Mouse (Mus musculus): ENCODE measurements at regions not wholly inside any gene's neighbourhood (a gene's known extent, or its start where the extent isn't known, plus 50 kb on each side); places are given as distances from the start of the nearest gene placed in this dataset.

DNA sequence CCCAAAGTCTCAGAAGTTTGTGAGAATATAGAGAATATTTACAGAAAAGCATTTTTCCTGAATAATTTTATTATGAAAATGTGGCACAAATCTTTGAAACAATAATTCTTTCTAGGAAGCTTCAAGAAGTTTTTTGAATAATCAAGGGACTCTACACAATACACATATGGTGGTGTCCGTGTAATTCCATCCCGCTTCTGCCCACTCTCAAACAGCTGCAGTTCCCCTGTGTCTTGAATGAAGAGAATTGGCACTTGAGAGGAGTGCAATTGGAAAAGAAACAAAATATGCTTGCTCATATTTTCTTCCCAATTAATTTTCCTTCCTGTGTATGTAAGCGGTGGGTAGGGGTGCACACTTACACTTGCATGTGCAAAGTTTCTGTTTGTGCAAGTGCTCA, 805.7 kb upstream of the Tbl1xr1 start:
- Histone ChIP-seq H3K36me3 (ENCODE audit: control insufficient read depth, insufficient read depth, low read length) (no peaks in the 10 kb centered on the region), H3K4me3 (ENCODE audit: insufficient read depth, low read depth, low read length) (no peak overlapping the region), H3K27me3 (replicated peaks; ENCODE audit: control insufficient read depth, insufficient read depth, low read length) (no peaks in the 10 kb centered on the region), H3K4me1 (ENCODE audit: control insufficient read depth, insufficient read depth, low read length) (no peaks in the 10 kb centered on the region), H3K27ac (ENCODE audit: insufficient read depth, low read depth, low read length) (no peak overlapping the region)
- WGBS, result 90% methylated on average over 3 of the region's 3 CpGs
- DNase-seq, result no peak
- TF ChIP-seq CTCF (conservative IDR thresholded peaks at IDR 0.05; ENCODE audit: insufficient read depth, insufficient read length, low read depth, low read length), result no peak
- TF ChIP-seq POLR2A (IDR thresholded peaks at IDR 0.05; ENCODE audit: low read depth, low read length), result no peak

DNA sequence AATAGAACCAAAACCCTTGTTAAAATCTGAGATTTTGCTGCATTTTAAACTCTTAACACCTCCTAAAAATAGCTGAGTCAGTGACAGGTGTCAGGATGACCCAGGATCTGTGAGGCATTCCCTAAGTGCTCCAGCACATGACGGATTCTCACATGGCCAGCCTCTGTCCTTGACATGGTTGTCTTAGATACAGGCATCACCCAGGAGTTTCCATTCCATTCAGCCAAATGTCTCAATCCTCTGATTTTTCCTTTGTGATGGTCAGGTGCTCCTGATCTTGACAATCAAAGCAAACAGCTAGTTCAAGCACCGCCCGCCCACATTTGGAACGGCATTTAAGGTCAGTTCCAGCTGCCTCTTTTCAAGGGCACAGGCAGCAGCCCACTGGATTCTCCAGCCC, 804.2 kb upstream of the Tbl1xr1 start:
- Histone ChIP-seq H3K36me3 (ENCODE audit: control insufficient read depth, insufficient read depth, low read length) (no peaks in the 10 kb centered on the region), H3K4me1 (ENCODE audit: control insufficient read depth, insufficient read depth, low read length) (no peaks in the 10 kb centered on the region), H3K4me3 (ENCODE audit: insufficient read depth, low read depth, low read length) (no peak overlapping the region), H3K27ac (ENCODE audit: insufficient read depth, low read depth, low read length) (no peak overlapping the region), H3K27me3 (replicated peaks; ENCODE audit: control insufficient read depth, insufficient read depth, low read length) (no peaks in the 10 kb centered on the region)
- 85% methylated on average over 4 of the region's 4 CpGs for WGBS
- DNase-seq, result no peak
- no peak for TF ChIP-seq CTCF (conservative IDR thresholded peaks at IDR 0.05; ENCODE audit: insufficient read depth, insufficient read length, low read depth, low read length)
- TF ChIP-seq POLR2A (IDR thresholded peaks at IDR 0.05; ENCODE audit: low read depth, low read length), result no peak

DNA sequence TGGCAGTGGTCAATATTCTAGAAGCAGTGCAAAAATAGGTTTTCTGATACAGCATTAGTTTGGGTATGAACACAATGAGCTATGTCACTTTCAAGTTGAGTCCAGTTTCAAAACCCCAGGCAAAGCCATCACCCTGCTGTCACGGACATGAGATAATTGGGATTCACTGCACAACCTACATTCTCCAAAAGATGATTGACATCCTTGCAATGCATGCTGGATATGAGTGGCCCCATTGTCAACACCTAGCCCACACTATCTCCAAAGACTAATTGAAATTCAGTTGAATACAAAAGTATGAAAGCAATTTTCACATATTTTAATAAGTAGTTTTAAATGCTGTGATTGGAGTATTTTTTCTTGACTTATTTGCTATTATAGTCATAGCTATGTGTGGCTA, 783.7 kb upstream of the Tbl1xr1 start:
- H3K4me3 ChIP-seq (ENCODE audit: insufficient read depth, low read depth, low read length), result no peak overlapping the region
- no peak for DNase-seq
- H3K27ac ChIP-seq (ENCODE audit: insufficient read depth, low read depth, low read length), result no peak overlapping the region
- H3K36me3 ChIP-seq (ENCODE audit: control insufficient read depth, insufficient read depth, low read length), result no peaks in the 10 kb centered on the region
- no peak for TF ChIP-seq CTCF (conservative IDR thresholded peaks at IDR 0.05; ENCODE audit: insufficient read depth, insufficient read length, low read depth, low read length)
- no peak for TF ChIP-seq POLR2A (IDR thresholded peaks at IDR 0.05; ENCODE audit: low read depth, low read length)
- no peaks in the 10 kb centered on the region for H3K4me1 ChIP-seq (ENCODE audit: control insufficient read depth, insufficient read depth, low read length)
- WGBS, result 92% methylated on average over 1 of the region's 1 CpGs
- no peaks in the 10 kb centered on the region for H3K27me3 ChIP-seq (replicated peaks; ENCODE audit: control insufficient read depth, insufficient read depth, low read length)

DNA sequence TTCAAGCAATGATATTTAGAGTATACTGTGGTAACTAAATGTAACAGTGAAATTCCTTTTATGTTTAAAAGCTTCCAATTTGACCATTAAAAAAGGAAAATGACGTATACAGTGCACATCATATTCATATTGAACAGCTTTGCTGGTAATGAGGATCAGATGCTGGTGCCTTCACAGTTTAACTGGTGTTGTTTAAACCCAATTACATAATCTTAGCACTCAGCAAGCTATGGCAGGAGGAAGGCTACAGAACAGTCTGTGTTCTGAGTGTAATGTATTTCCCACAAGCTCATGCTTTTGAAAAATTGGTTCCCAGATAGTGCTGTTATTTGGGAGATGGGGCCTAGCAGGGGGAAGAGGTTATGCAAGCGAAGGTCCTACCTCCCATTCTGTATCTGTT, 783.1 kb upstream of the Tbl1xr1 start:
- no peak overlapping the region for H3K27ac ChIP-seq (ENCODE audit: insufficient read depth, low read depth, low read length)
- TF ChIP-seq CTCF (conservative IDR thresholded peaks at IDR 0.05; ENCODE audit: insufficient read depth, insufficient read length, low read depth, low read length) (no peak), POLR2A (IDR thresholded peaks at IDR 0.05; ENCODE audit: low read depth, low read length) (no peak)
- DNase-seq, result no peak
- 89% methylated on average over 2 of the region's 2 CpGs for WGBS
- H3K27me3 ChIP-seq (replicated peaks; ENCODE audit: control insufficient read depth, insufficient read depth, low read length), result no peaks in the 10 kb centered on the region
- H3K4me1 ChIP-seq (ENCODE audit: control insufficient read depth, insufficient read depth, low read length), result no peaks in the 10 kb centered on the region
- H3K36me3 ChIP-seq (ENCODE audit: control insufficient read depth, insufficient read depth, low read length), result no peaks in the 10 kb centered on the region
- H3K4me3 ChIP-seq (ENCODE audit: insufficient read depth, low read depth, low read length), result no peak overlapping the region

DNA sequence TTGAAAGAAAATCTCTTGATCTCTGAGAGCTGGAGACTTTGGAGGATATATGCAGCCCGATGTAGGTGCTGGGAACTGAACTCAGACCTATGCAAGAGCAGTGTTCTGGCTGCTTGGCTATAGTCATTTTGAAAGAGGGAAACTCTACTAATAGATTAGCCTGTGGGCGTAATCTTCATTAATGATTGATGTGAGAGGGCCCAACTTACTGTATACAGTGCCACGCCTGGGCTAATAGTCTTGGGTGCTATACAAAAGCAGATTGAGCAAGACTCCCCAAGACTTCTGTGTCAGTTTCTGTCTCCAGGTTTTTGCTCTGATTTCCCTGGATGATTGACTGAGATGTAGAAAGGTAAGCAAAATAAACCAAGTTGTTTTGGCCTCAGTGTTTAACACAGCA, 781.7 kb upstream of the Tbl1xr1 start:
- no peaks in the 10 kb centered on the region for H3K36me3 ChIP-seq (ENCODE audit: control insufficient read depth, insufficient read depth, low read length)
- TF ChIP-seq CTCF (conservative IDR thresholded peaks at IDR 0.05; ENCODE audit: insufficient read depth, insufficient read length, low read depth, low read length), result no peak
- no peak for TF ChIP-seq POLR2A (IDR thresholded peaks at IDR 0.05; ENCODE audit: low read depth, low read length)
- no peaks in the 10 kb centered on the region for H3K4me1 ChIP-seq (ENCODE audit: control insufficient read depth, insufficient read depth, low read length)
- H3K4me3 ChIP-seq (ENCODE audit: insufficient read depth, low read depth, low read length), result no peak overlapping the region
- WGBS, result 86% methylated on average over 3 of the region's 3 CpGs
- H3K27me3 ChIP-seq (replicated peaks; ENCODE audit: control insufficient read depth, insufficient read depth, low read length), result no peaks in the 10 kb centered on the region
- no peak for DNase-seq
- H3K27ac ChIP-seq (ENCODE audit: insufficient read depth, low read depth, low read length), result no peak overlapping the region

DNA sequence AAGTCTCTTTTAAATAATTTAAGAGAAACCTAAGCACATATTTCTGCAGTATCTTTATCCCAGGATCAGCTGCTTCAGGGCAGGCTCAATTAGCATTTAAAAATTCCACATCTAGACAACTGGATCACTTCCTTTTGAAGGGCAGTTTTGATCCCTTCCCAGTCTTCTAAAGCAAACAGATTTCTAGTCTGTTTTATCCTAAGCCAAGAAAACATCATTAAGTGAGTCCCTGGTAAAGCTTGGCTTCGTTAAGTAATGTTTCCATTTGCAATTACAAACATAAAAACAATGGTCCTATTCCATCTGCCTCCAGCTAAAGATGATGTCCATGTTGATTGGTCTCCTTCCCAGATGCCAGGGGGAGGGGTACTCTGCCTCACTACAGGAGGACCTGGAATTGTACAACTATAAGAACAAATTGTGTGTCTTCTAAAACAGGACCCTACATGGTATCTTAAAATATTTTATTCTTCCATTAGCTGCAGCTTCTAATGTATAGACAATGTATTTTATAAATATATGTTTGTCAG, 779.8 kb upstream of the Tbl1xr1 start:
- H3K27me3 ChIP-seq (replicated peaks; ENCODE audit: control insufficient read depth, insufficient read depth, low read length), result no peaks in the 10 kb centered on the region
- H3K4me3 ChIP-seq (ENCODE audit: insufficient read depth, low read depth, low read length), result no peak overlapping the region
- DNase-seq, result no peak
- no peaks in the 10 kb centered on the region for H3K4me1 ChIP-seq (ENCODE audit: control insufficient read depth, insufficient read depth, low read length)
- no peak overlapping the region for H3K27ac ChIP-seq (ENCODE audit: insufficient read depth, low read depth, low read length)
- H3K36me3 ChIP-seq (ENCODE audit: control insufficient read depth, insufficient read depth, low read length), result no peaks in the 10 kb centered on the region
- TF ChIP-seq POLR2A (IDR thresholded peaks at IDR 0.05; ENCODE audit: low read depth, low read length) (no peak), CTCF (conservative IDR thresholded peaks at IDR 0.05; ENCODE audit: insufficient read depth, insufficient read length, low read depth, low read length) (no peak)
- WGBS, result 44% methylated on average over 1 of the region's 1 CpGs

DNA sequence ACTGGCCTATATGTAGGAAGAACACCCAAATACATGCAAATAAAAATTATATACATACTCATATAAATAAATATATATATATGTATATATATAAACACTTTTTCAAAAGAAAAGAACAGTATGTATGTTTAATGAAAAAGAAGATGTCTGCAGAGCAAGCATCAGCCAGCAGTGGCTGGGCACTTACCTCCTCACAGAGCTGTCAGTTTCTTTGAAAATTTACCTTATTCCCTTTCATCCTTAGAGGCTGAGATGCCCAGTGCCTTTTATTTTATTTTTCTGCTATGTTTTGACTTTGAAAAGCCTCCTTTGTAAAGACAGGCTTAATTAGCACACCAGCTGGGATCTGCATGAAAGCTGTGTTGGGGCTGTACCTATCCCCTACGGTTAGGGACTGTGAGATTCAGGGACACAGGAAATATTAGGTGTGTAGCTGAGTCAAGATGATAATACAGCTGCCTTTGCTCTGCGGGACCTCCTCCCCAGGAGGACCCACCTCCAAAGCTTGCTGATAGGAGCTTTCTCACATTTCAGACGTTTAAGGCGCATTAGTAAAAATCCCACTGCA, 751.0 kb upstream of the Tbl1xr1 start:
- H3K27me3 ChIP-seq (replicated peaks; ENCODE audit: control insufficient read depth, insufficient read depth, low read length), result no peaks in the 10 kb centered on the region
- H3K4me1 ChIP-seq (ENCODE audit: control insufficient read depth, insufficient read depth, low read length), result no peaks in the 10 kb centered on the region
- no peak overlapping the region for H3K4me3 ChIP-seq (ENCODE audit: insufficient read depth, low read depth, low read length)
- 74% methylated on average over 4 of the region's 4 CpGs for WGBS
- no peaks in the 10 kb centered on the region for H3K36me3 ChIP-seq (ENCODE audit: control insufficient read depth, insufficient read depth, low read length)
- no peak for DNase-seq
- H3K27ac ChIP-seq (ENCODE audit: insufficient read depth, low read depth, low read length), result no peak overlapping the region
- TF ChIP-seq POLR2A (IDR thresholded peaks at IDR 0.05; ENCODE audit: low read depth, low read length), result no peak
- TF ChIP-seq CTCF (conservative IDR thresholded peaks at IDR 0.05; ENCODE audit: insufficient read depth, insufficient read length, low read depth, low read length), result no peak

All from kidney, adult 2 months (tissue).